Mouse (Mus musculus): Measurements from ENCODE around the gene Cd5. TPM values are rescaled to one million over a fixed set of nuclear protein-coding genes. Genes with fewer than 3 reads are reported as not detected.
A peak's percentile ranks its signal among the peaks of the same experiment; 100 is the strongest.

Gene Cd5
- total RNA-seq, 2 experiments from 2014 or later = 0.87 to 1.1 TPM

GRCm38 (mm10) chr19:10759983-10760831 lies 21.4 kb upstream of the Cd5 start:
- DNase-seq = peak; percentile 73 to 77
- intact Hi-C loops (cut with DNase I) = no loop called here

DNA sequence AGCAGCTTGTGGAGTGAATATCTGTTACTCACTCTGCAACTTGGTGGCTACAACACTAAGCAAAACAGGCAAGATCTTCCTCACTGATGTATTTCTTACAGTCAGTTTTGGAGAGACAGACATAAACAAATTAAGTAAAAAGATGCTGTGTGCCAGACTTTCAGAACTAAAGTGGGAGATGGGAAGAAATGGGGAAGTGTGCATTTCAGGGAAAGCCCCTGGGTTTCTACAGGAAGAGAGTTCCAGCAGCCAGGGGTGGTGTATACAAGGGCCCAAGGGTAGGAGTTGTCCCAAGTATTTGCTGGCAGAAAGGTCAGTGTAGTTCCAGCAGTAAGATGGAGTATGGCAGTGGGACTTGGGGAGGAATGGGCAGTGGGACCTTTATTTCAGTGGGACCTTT lies 20.7 kb upstream of the Cd5 start:
- no peak for DNase-seq
- intact Hi-C loops (cut with DNase I) = no loop called here

- DNase-seq = no peak
- intact Hi-C loops (cut with DNase I) = no loop called here
Measured at GRCm38 (mm10) chr19:10758708-10759107, 19.9 kb upstream of the Cd5 start.

DNA sequence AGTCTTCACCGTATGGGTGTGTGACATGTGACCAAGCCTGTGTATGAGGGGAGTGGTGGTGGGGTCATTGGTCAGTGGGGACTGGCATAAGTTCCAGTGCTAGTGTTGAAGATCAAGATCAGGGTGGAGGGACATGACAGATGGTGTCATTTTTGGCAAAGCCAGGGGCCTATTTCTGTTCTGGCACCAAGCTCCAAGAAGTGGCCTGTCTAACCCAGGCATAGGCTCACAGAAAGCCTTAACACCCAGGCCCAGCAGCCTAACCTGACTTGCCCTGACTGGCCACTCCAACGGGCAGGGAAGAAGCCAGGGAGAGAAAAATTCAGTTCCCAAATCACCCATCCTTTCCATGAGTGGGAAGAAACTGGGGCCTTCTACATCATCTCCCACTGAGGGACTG lies 18.7 kb upstream of the Cd5 start:
- intact Hi-C loops (cut with DNase I) = no loop called here
- DNase-seq = no peak

GRCm38 (mm10) chr19:10757125-10757524 lies 18.3 kb upstream of the Cd5 start:
- no peak for DNase-seq
- intact Hi-C loops (cut with DNase I) = no loop called here

GRCm38 (mm10) chr19:10752646-10753045 lies 13.8 kb upstream of the Cd5 start:
- DNase-seq = no peak
- intact Hi-C loops (cut with DNase I) = no loop called here

DNA sequence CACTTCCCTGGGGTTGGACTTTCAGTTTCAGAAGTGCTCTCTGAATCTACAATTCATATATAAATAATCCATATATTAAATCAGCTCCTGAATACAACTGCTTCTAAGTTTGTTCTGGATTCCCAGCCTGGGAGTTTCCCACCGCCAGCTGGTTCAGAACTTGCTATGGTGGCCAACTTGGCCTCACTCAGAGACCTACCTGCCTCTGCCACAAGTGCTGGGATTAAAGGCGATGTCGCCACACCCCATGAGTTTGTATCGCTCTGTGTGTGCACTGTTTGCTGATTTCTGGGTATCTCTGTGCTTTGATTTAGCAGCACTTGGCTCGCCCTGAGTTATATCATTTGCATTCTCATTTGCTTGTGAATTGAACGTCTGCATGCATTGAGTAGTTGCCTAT lies 13.3 kb upstream of the Cd5 start:
- no peak for DNase-seq
- intact Hi-C loops (cut with DNase I) = no loop called here

DNA sequence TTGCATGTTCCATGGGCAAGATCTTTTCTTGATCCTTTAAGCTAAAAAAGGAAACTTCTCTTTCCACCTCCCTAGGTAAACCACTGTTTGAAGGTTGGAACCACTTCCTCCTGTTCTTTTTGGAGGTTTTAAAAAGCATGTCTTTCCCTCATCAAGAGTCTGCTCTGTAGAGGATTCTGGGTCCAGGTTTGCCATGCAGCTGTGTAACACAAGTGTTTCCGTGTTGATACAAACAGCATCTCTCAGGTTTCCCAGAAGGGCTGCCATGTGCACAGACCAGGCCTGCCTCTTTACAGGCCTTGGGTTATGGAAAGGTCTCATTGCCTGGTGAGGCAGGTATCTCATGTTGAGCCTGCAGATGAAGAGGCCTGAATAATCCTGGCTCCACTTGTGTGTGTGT lies 12.8 kb upstream of the Cd5 start:
- intact Hi-C loops (cut with DNase I) = no loop called here
- no peak for DNase-seq

DNA sequence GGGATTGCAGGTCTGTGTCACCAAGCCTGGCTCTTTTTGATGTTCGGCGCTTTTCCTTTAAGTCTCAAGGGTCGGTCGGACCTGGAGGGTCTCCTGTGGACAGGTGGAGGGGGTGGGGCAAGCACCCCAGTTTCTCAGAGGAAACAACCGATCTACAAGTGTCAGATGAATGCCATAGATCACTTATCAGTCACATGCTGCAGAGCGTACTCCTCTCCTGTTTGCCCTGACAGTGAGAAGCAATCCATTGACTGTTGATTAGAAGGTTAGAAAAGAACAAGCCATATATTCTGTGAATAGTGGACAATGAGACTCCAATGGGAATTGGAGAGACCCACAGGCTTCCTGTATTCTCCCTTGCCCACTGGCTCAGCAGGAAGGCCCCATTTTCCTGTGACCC lies 11.4 kb upstream of the Cd5 start:
- no peak for DNase-seq
- intact Hi-C loops (cut with DNase I) = no loop called here

DNA sequence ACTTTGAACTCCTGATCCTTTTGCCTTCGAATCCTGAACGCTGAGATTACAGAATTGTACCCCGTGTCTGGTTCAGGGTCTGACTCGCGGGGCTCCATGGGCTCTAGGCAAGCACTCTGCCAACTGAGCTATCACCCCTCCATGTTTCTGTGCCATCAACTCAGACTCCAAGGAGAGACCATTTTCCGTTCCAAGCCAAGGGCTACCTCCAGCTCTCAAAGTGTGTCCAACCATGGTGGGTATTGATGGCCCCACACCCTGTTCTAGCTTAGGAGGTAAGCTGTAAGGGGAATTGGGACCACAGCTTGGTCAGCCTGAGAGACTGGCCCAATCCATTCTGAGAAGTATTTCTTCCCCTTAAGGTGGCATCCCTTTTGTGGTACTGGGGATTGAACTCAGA lies 10.5 kb upstream of the Cd5 start:
- no peak for DNase-seq
- intact Hi-C loops (cut with DNase I) = no loop called here

GRCm38 (mm10) chr19:10748401-10749102 lies 9.8 kb upstream of the Cd5 start:
- no peak for DNase-seq
- intact Hi-C loops (cut with DNase I) = no loop called here

DNA sequence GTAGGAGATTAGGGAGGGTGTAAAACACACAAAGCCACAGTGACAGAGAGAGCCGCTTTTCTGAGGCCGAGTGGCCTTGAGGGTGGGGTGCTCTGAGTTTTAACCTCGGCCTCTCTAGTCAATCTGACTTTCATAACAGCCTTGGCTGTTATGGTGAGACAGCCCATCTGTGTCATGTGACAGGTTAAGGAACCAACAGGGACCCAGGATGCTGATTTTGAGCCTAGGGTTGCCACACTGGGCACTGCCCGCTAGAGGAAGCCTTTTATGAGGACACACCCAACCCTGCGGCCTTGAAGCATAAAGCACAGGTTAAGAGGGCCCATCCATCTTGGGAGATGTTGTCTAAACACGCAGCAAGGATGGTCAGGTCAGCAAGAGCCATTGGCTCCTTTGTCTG lies 8.9 kb upstream of the Cd5 start:
- no peak for DNase-seq
- intact Hi-C loops (cut with DNase I) = no loop called here

DNA sequence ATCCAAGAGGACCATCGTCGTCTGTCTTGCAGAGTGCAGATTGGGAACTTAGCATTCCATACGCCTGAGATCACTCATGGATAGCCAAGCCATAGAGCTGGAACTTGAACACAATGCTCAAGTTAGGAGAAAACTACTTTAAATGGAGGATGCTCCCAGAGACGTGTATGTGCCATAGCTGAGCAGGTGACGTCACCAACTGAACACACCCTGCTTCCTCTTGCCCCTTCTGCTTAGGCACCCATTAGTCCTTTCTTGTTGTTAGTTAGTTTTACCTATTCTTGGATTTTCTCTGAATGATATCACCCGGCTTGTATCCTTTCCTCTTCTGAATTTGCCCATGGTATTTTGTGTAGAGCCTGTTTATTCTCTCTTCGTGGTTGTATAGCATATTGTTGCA lies 8.4 kb upstream of the Cd5 start:
- no peak for DNase-seq
- intact Hi-C loops (cut with DNase I) = no loop called here

DNA sequence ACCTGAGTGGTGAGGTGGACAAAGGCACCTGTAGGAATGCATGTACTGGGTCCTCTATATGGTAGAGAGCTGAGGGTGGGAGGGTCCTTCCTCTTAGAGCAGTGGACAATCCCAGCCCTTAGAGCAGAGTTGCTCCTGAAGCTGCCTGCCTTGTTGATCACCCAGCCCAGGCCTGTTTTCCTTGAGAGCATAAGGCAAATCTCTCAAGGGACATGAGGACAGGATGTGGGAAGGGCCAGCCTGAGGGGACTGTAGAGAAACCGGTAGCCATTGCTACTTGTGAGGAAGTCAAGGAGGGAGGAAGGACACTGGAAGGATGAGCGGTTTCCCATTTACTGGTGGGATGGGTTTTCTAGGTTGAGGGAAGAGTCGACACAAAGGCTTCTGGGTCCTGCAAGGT lies 3.8 kb upstream of the Cd5 start:
- peak in 1 of 2 experiments; percentile 24 for DNase-seq
- intact Hi-C loops (cut with DNase I) = no loop called here

DNA sequence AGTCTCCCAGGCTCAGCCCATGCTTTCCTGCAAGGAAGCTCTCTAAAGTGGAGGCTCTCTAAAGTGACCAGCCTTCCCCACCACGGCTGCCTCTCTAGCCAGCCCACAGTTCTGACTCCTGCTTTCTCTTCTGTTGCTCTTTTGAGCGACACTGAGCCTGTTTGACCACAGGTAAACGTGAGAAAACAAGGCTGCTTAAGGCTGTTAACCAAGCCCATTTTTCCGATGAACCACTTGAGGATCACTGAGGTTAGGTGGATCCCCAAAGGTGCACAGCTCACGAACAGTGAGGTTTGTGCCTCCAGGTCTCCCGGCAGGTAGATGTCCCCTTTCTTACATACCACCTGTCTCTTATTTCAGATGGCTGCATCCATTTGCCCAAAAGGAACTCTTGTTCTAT lies 3.3 kb upstream of the Cd5 start:
- intact Hi-C loops (cut with DNase I) = no loop called here
- no peak for DNase-seq

GRCm38 (mm10) chr19:10740641-10741440 lies 2.0 kb upstream of the Cd5 start:
- intact Hi-C loops (cut with DNase I) = no loop called here
- DNase-seq = no peak

DNA sequence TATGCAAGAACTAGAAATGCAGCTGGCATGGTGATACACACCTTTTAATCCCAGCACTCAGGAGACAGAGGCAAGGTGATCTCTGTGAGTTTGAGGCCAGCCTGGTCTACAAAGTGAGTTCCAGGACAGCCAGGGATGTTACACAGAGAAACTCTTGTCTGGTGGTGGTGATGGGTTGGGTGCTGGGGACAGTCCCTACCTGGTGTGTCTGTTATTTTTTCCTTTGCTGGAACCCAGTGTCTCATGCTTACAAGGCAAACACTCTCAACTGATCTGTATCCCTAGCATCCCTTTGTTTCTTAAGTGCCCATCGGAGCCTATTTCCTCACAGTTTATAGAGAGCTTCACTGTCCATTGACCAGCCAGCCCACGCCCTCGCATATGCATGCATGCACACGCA lies 1.1 kb upstream of the Cd5 start:
- intact Hi-C loops (cut with DNase I) = no loop called here
- DNase-seq = no peak

DNA sequence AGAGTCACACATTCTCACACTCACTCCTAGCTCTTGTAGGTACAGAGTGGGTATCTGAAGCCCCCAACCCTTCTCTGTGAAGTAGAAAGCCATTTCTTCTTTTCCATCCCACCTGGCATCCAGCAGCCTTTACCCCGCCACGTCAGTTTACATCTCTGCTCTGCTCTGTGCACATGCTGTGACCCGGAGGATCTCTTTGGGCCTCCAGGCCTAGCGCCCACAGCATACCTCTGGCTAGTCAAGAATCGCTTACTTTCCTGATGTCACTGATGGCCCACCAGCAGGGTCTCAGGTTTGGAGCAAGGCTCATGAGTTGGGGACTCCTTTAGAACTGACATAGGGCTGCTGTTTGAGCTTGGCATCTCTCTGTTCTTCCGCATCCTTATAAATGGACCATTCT lies 764 bp downstream of the Cd5 start:
- intact Hi-C loops (cut with DNase I) = no loop called here

GRCm38 (mm10) chr19:10735861-10736260 lies 2.9 kb downstream of the Cd5 start:
- intact Hi-C loops (cut with DNase I) = no loop called here
- no peak for DNase-seq

More for the DNA sequence above, 764 bp downstream of the Cd5 start:
- DNase-seq = no peak

DNA sequence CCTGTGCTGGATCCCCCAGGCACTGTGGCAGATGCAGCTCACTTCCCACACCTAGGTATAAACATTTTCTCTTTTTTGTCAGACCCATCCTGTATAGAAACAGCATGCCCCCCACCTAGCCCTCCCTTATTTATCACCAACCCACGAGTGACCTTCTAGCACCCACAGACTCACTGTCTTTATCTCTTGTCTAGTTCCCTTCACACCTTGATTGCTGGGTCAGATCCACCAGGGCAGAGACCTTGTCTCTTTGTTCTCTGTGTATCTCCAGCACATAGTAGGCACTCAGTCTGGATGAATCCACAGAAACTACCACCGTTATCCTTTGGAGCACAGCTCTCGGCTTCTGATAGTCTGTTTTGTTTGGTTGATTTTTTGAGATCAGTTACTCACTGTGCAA lies 3.7 kb downstream of the Cd5 start:
- no peak for DNase-seq
- intact Hi-C loops (cut with DNase I) = no loop called here

GRCm38 (mm10) chr19:10734554-10734953 lies 4.2 kb downstream of the Cd5 start:
- DNase-seq = no peak
- intact Hi-C loops (cut with DNase I) = no loop called here

Data from heart, postnatal 10 days (tissue).